In genomic region chr1:72119981-72120380, GRCm38 (mm10) we compare ENCODE assay signal across 29 mouse cellular contexts.
"Had no signal": no experiment of that assay in that cellular context is flagged by ENCODE, and none has a peak within 500 bp of the region (broad histone marks: within the 10 kb centered on the region; RNA-seq: fewer than 3 reads in every experiment).

No protein-coding gene starts in this region.

- DNase-seq: heart, postnatal 10 days; heart, postnatal 14 days; heart, postnatal 36 days; heart, postnatal 4 days; kidney, adult 11 months; kidney, adult 18-20 months; kidney, adult 2 months; kidney, adult 8-10 months; kidney, adult 9 months; kidney, postnatal 10 days; kidney, postnatal 14 days; kidney, postnatal 25 days; kidney, postnatal 36 days; kidney, postnatal 4 days; layer of hippocampus, adult 9-11 months; layer of hippocampus, postnatal 36 days had no signal

- H3K4me1 ChIP-seq: heart, embryonic 15.5 days; hindbrain, embryonic 10.5 days; hindbrain, embryonic 13.5 days; intestine, embryonic 15.5 days; kidney, embryonic 15.5 days had no signal

- H3K9me3 ChIP-seq: heart, embryonic 13.5 days; heart, embryonic 15.5 days; hindbrain, embryonic 10.5 days; hindbrain, embryonic 12.5 days; hindbrain, embryonic 13.5 days; hindbrain, embryonic 15.5 days; intestine, embryonic 15.5 days; kidney, embryonic 15.5 days had no signal

- H3K36me3 ChIP-seq: heart, embryonic 12.5 days; heart, embryonic 13.5 days; heart, embryonic 15.5 days; hindbrain, embryonic 10.5 days; hindbrain, embryonic 12.5 days; hindbrain, embryonic 13.5 days; hindbrain, embryonic 15.5 days; intestine, embryonic 15.5 days; kidney, embryonic 15.5 days had no signal

- H3K27ac ChIP-seq: heart, embryonic 13.5 days; heart, embryonic 15.5 days; hindbrain, embryonic 10.5 days; hindbrain, embryonic 12.5 days; hindbrain, embryonic 13.5 days; hindbrain, embryonic 14.5 days; hindbrain, embryonic 15.5 days; hindbrain, postnatal 0 days; intestine, embryonic 15.5 days; kidney, embryonic 15.5 days; kidney, postnatal 0 days; layer of hippocampus, adult 2 months had no signal

- H3K27me3 ChIP-seq: heart, embryonic 12.5 days; heart, embryonic 13.5 days; heart, embryonic 15.5 days; hindbrain, embryonic 12.5 days; hindbrain, embryonic 13.5 days; hindbrain, embryonic 15.5 days; intestine, embryonic 15.5 days; kidney, embryonic 15.5 days had no signal

- H3K4me3 ChIP-seq: heart, embryonic 12.5 days; heart, embryonic 13.5 days; heart, embryonic 15.5 days; hindbrain, embryonic 10.5 days; hindbrain, embryonic 12.5 days; hindbrain, embryonic 13.5 days; hindbrain, embryonic 15.5 days; intestine, embryonic 15.5 days; kidney, embryonic 15.5 days; layer of hippocampus, adult 2 months had no signal
